Mouse (Mus musculus) spleen, adult 2 months (tissue): ENCODE results near the gene Pkd1l1.

Experiments
- CTCF ChIP-seq: fragments of 200-500 bp; IDR thresholded peaks from 2 replicates; pipeline ENCODE4 v1.5.1; 2011; ENCODE audit warnings: mild to moderate bottlenecking, inconsistent platforms; ENCODE audit not compliant: insufficient read depth, insufficient read length, insufficient replicate concordance; ENCODE audit errors: extremely low read depth
- POLR2A ChIP-seq: fragments of 200-500 bp; IDR thresholded peaks from 2 replicates; pipeline ENCODE4 v1.6.1; 2011; ENCODE audit warnings: low read depth, low read length, inconsistent platforms

GRCm38 (mm10) chr11:8787604-8788003 lies 185.5 kb downstream of the Pkd1l1 start:
- TF ChIP-seq CTCF: no peak
- TF ChIP-seq POLR2A: no peak
